Mouse (Mus musculus) limb, embryonic 12.5 days (tissue): ENCODE measurements around the gene Shroom3. TPM values are rescaled to one million over a fixed set of nuclear protein-coding genes. Genes with fewer than 3 reads are reported as not detected.

Experiments used
- ATAC-seq: fragments of 200-750 bp; cut with Nextera tagmentation; 2 replicates; pipeline ENCODE4 v1.8.0; 2017; ENCODE audit warnings: low read depth, moderate TSS enrichment; ENCODE audit not compliant: insufficient number of reproducible peaks, insufficient read depth, low FRiP score, low TSS enrichment
- H3K27ac ChIP-seq: fragments of 300-500 bp; sonication (generic); 2 replicates; pipeline ENCODE4 v1.5.1; 2016; ENCODE audit warnings: mild to moderate bottlenecking, moderate library complexity
- H3K27me3 ChIP-seq: fragments of 300-500 bp; sonication (generic); 2 replicates; pipeline ENCODE4 v1.6.1; 2016; ENCODE audit warnings: mild to moderate bottlenecking, moderate library complexity
- H3K36me3 ChIP-seq: fragments of 300-500 bp; sonication (generic); 2 replicates; pipeline ENCODE4 v1.6.1; 2016; ENCODE audit warnings: mild to moderate bottlenecking, moderate library complexity
- H3K4me1 ChIP-seq: fragments of 300-500 bp; sonication (generic); replicated peaks from 2 replicates; pipeline ENCODE4 v1.6.1; 2016
- H3K4me2 ChIP-seq: fragments of 300-500 bp; sonication (generic); 2 replicates; pipeline ENCODE4 v1.6.1; 2016; ENCODE audit warnings: mild to moderate bottlenecking, moderate library complexity
- H3K4me3 ChIP-seq: fragments of 300-500 bp; sonication (generic); replicated peaks from 2 replicates; pipeline ENCODE4 v1.5.1; 2016; ENCODE audit warnings: mild to moderate bottlenecking
- H3K9ac ChIP-seq: fragments of 300-500 bp; sonication (generic); replicated peaks from 2 replicates; pipeline ENCODE4 v1.6.1; 2016; ENCODE audit warnings: mild to moderate bottlenecking, moderate library complexity
- H3K9me3 ChIP-seq: fragments of 300-500 bp; sonication (generic); 2 replicates; pipeline ENCODE4 v1.6.1; 2016; ENCODE audit warnings: mild to moderate bottlenecking, moderate library complexity
- WGBS: fragments of 180-500 bp; shearing (Covaris S2); methylation state at CpG from one replicate; pipeline ENCODE4 v1.1.7; 2016; 5-methylcytosine and 5-hydroxymethylcytosine counted together
- polyA plus RNA-seq: library from polyadenylated mRNA; unstranded; fragments of >200 nt; fragmentation: Nextera tagmentation; extraction: Ambion mirVana; gene quantifications from 2 replicates; pipeline ENCODE4 v1.2.1, GENCODE M21; 2016

Shroom3 gene
- polyA plus RNA-seq, 1 experiment from 2014 or later, result 6.6 TPM

GRCm38 (mm10) chr5:92810922-92811533 is 127.8 kb downstream of the Shroom3 start:
- H3K27ac ChIP-seq, result peak overlapping the region; percentile 35; the same call in 1 of the 2 replicates
- H3K9me3 ChIP-seq, result no peaks in the 10 kb centered on the region
- ATAC-seq, result no peak
- peaks cover 5% of the 10 kb centered on the region; the same call in 1 of the 2 replicates for H3K27me3 ChIP-seq
- no peak overlapping the region for H3K4me3 ChIP-seq
- H3K36me3 ChIP-seq, result no peaks in the 10 kb centered on the region
- 0 out of 2 replicates have a peak overlapping the region, but pooled peaks have one; percentile 19 for H3K4me2 ChIP-seq
- WGBS, result 21% methylated on average over 9 of the region's 9 CpGs
- peaks cover 38% of the 10 kb centered on the region for H3K4me1 ChIP-seq
- H3K9ac ChIP-seq, result no peak overlapping the region

- no peak for ATAC-seq
- Histone ChIP-seq H3K4me3 (no peak overlapping the region), H3K27ac (peak overlapping the region; percentile 50; the same call in 1 of the 2 replicates), H3K27me3 (peaks cover 5% of the 10 kb centered on the region; the same call in 1 of the 2 replicates), H3K9me3 (no peaks in the 10 kb centered on the region), H3K9ac (no peak overlapping the region), H3K36me3 (no peaks in the 10 kb centered on the region), H3K4me1 (peaks cover 38% of the 10 kb centered on the region), H3K4me2 (peak overlapping the region; percentile 8; the same call in 1 of the 2 replicates)
- 21% methylated on average over 7 of the region's 7 CpGs for WGBS
These were observed 128.5 kb downstream of the Shroom3 start for GRCm38 (mm10) chr5:92811761-92812160.

DNA sequence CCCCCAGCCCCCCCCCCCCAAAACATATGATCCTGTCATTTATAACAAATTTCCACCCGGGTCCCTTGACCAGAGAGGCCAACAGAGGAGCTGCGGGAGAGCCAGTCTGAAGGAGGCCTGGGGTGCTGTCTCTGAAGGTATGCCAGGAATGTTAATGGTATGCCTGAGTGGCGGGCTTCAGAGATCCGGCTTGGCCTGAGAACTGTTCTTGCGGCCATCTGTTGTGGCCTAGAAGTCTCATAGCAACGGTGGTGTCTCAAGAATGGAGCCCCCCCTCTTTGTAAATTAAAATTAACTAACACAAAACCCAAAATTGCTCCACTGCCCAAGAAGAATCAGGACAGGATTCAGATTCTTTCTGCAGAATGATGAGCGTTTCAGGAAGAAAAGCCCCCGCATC is 129.7 kb downstream of the Shroom3 start:
- H3K36me3 ChIP-seq, result no peaks in the 10 kb centered on the region
- no peak overlapping the region for H3K4me3 ChIP-seq
- no peaks in the 10 kb centered on the region for H3K9me3 ChIP-seq
- H3K4me2 ChIP-seq, result no peak overlapping the region
- WGBS, result 11% methylated on average over 8 of the region's 8 CpGs
- peaks cover 5% of the 10 kb centered on the region; the same call in 1 of the 2 replicates for H3K27me3 ChIP-seq
- peaks cover 35% of the 10 kb centered on the region for H3K4me1 ChIP-seq
- ATAC-seq, result no peak; the same call in 1 of the 2 replicates
- H3K27ac ChIP-seq, result no peak overlapping the region
- no peak overlapping the region for H3K9ac ChIP-seq

- no peak overlapping the region for H3K9ac ChIP-seq
- peaks cover 29% of the 10 kb centered on the region for H3K4me1 ChIP-seq
- H3K36me3 ChIP-seq, result no peaks in the 10 kb centered on the region
- H3K4me2 ChIP-seq, result no peak overlapping the region
- peaks cover 5% of the 10 kb centered on the region; the same call in 1 of the 2 replicates for H3K27me3 ChIP-seq
- H3K9me3 ChIP-seq, result no peaks in the 10 kb centered on the region
- no peak for ATAC-seq
- WGBS, result 85% methylated on average over 5 of the region's 5 CpGs
- no peak overlapping the region for H3K27ac ChIP-seq
- no peak overlapping the region for H3K4me3 ChIP-seq
These were observed 130.3 kb downstream of the Shroom3 start for GRCm38 (mm10) chr5:92813562-92813961.

DNA sequence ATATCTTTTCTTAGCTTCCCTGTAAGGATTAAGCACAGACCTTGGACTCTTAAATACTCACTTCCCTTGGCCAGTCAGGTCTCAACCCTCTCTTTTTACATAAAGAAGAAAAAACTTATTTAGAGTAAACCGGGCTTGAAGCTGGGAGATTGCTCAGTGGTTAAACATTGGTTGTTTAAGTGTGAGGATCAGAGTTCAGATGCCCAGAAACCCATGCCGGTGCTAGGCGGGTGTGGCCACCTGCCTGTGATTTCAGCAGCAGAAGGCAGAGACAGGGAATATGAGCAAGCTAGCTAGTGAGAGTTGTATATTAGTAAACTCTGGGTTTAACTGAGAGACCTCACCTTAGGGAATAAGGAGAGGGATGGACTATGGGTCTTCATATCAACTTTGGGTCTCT is 131.4 kb downstream of the Shroom3 start:
- H3K9me3 ChIP-seq, result no peaks in the 10 kb centered on the region
- 89% methylated on average over 3 of the region's 3 CpGs for WGBS

GRCm38 (mm10) chr5:92817122-92817822 is 134.0 kb downstream of the Shroom3 start:
- no peaks in the 10 kb centered on the region for H3K36me3 ChIP-seq
- H3K27ac ChIP-seq, result no peak overlapping the region
- no peak overlapping the region for H3K9ac ChIP-seq
- H3K4me1 ChIP-seq, result peaks cover 9% of the 10 kb centered on the region
- no peaks in the 10 kb centered on the region for H3K27me3 ChIP-seq
- no peak for ATAC-seq
- no peak overlapping the region for H3K4me2 ChIP-seq
- no peaks in the 10 kb centered on the region for H3K9me3 ChIP-seq
- H3K4me3 ChIP-seq, result no peak overlapping the region
- WGBS, result 66% methylated on average over 11 of the region's 11 CpGs

More for the DNA sequence above, 131.4 kb downstream of the Shroom3 start:
- H3K4me1 ChIP-seq, result peaks cover 24% of the 10 kb centered on the region
- no peak for ATAC-seq
- H3K4me2 ChIP-seq, result no peak overlapping the region
- H3K27me3 ChIP-seq, result peaks cover 4% of the 10 kb centered on the region; the same call in 1 of the 2 replicates
- H3K36me3 ChIP-seq, result no peaks in the 10 kb centered on the region
- no peak overlapping the region for H3K9ac ChIP-seq
- no peak overlapping the region for H3K4me3 ChIP-seq
- H3K27ac ChIP-seq, result no peak overlapping the region

GRCm38 (mm10) chr5:92821370-92821769 is 138.1 kb downstream of the Shroom3 start:
- no peak overlapping the region for H3K9ac ChIP-seq
- peaks cover 2% of the 10 kb centered on the region; the same call in 1 of the 2 replicates for H3K4me1 ChIP-seq
- no peak overlapping the region for H3K4me3 ChIP-seq
- ATAC-seq, result no peak
- no peaks in the 10 kb centered on the region for H3K9me3 ChIP-seq
- 84% methylated on average over 3 of the region's 3 CpGs for WGBS
- H3K27ac ChIP-seq, result no peak overlapping the region
- H3K4me2 ChIP-seq, result no peak overlapping the region
- H3K36me3 ChIP-seq, result no peaks in the 10 kb centered on the region
- no peaks in the 10 kb centered on the region for H3K27me3 ChIP-seq

GRCm38 (mm10) chr5:92823495-92823894 is 140.3 kb downstream of the Shroom3 start:
- Histone ChIP-seq H3K27me3 (no peaks in the 10 kb centered on the region), H3K36me3 (no peaks in the 10 kb centered on the region), H3K4me1 (peaks cover 16% of the 10 kb centered on the region), H3K4me2 (no peak overlapping the region), H3K9me3 (no peaks in the 10 kb centered on the region), H3K9ac (no peak overlapping the region), H3K4me3 (no peak overlapping the region), H3K27ac (no peak overlapping the region)
- ATAC-seq, result no peak
- WGBS, result 85% methylated on average over 7 of the region's 7 CpGs

- H3K9ac ChIP-seq, result no peak overlapping the region
- H3K4me1 ChIP-seq, result peaks cover 16% of the 10 kb centered on the region
- H3K36me3 ChIP-seq, result no peaks in the 10 kb centered on the region
- H3K9me3 ChIP-seq, result no peaks in the 10 kb centered on the region
- no peak overlapping the region for H3K27ac ChIP-seq
- H3K27me3 ChIP-seq, result no peaks in the 10 kb centered on the region
- WGBS, result 80% methylated on average over 10 of the region's 10 CpGs
- no peak overlapping the region for H3K4me3 ChIP-seq
- no peak for ATAC-seq
- H3K4me2 ChIP-seq, result no peak overlapping the region
These were observed 141.2 kb downstream of the Shroom3 start for GRCm38 (mm10) chr5:92824304-92825009.

- 82% methylated on average over 1 of the region's 1 CpGs for WGBS
- no peaks in the 10 kb centered on the region for H3K9me3 ChIP-seq
- no peaks in the 10 kb centered on the region for H3K27me3 ChIP-seq
These were observed 147.2 kb downstream of the Shroom3 start for GRCm38 (mm10) chr5:92830391-92830790.

GRCm38 (mm10) chr5:92834513-92834912 is 151.3 kb downstream of the Shroom3 start:
- no peak for ATAC-seq
- 62% methylated on average over 7 of the region's 7 CpGs for WGBS
- no peak overlapping the region for H3K4me3 ChIP-seq
- no peak overlapping the region for H3K4me2 ChIP-seq
- no peaks in the 10 kb centered on the region for H3K9me3 ChIP-seq
- H3K27me3 ChIP-seq, result no peaks in the 10 kb centered on the region
- no peaks in the 10 kb centered on the region for H3K4me1 ChIP-seq
- H3K9ac ChIP-seq, result no peak overlapping the region
- H3K27ac ChIP-seq, result no peak overlapping the region
- no peaks in the 10 kb centered on the region for H3K36me3 ChIP-seq

More at GRCm38 (mm10) chr5:92830391-92830790, 147.2 kb downstream of the Shroom3 start:
- Histone ChIP-seq H3K27ac (no peak overlapping the region), H3K36me3 (no peaks in the 10 kb centered on the region), H3K4me1 (peaks cover 16% of the 10 kb centered on the region), H3K4me2 (no peak overlapping the region), H3K9ac (no peak overlapping the region), H3K4me3 (no peak overlapping the region)
- ATAC-seq, result no peak
